Mouse (Mus musculus) splenic B cell, adult 2 months (primary cell): Measurements from ENCODE around the gene Dner.

Experiments used
- DNase-seq: peaks from one replicate; pipeline ENCODE4 v3.0.0-alpha.2; 2011; ENCODE audit warnings: low read depth, low spot score
- H3K27me3 ChIP-seq: 2 replicates; pipeline ENCODE4 v1.6.1; 2012; ENCODE audit warnings: mild to moderate bottlenecking, low read length, moderate library complexity, mixed read lengths; ENCODE audit not compliant: control insufficient read depth, poor library complexity, insufficient read depth, severe bottlenecking
- H3K36me3 ChIP-seq: 2 replicates; pipeline ENCODE4 v1.6.1; 2012; ENCODE audit warnings: mild to moderate bottlenecking, low read length, moderate library complexity, mixed read lengths; ENCODE audit not compliant: control insufficient read depth, poor library complexity, insufficient read depth, severe bottlenecking

Dner gene

DNA sequence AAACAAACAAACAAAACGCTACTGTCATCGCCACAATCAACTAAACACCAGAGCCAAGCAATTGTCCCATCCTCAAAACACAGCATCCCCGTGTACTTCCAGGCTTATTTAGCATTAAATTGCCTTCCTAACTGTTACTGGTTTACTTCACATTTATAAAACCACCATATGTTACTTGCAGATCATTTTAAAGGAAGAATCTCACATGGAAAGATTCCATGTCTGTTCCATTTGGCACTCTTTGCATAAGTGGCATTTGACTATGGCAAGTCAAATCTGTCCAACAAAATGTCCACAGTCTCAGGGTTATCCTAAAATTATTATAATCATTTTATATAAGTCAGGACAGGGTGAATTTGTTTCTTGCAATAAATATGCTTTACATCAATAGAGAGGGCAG is 299.2 kb downstream of the Dner start:
- no peaks in the 10 kb centered on the region for H3K27me3 ChIP-seq
- no peaks in the 10 kb centered on the region for H3K36me3 ChIP-seq
- no peak for DNase-seq

GRCm38 (mm10) chr1:84395928-84396327 is 300.1 kb downstream of the Dner start:
- H3K36me3 ChIP-seq: no peaks in the 10 kb centered on the region
- no peak for DNase-seq
- H3K27me3 ChIP-seq: no peaks in the 10 kb centered on the region

DNA sequence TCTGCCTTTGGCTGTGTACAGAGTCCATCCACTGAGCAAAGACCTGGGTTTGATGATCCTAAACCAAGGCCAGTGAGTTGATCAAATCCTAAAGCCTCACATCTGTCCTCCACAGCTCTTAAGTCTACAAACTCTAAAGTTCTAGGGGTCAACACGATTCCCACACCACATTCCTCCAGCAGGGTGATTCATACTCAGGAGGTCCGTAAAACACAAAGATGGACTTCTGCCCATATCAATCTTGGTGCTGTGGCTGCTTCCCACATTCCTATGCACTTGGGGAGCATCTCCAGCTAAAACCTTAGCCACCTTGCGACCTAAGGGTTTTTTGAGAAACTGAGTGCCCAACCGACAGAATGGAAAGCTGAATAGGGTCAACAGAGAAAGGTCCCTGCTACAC is 305.1 kb downstream of the Dner start:
- Histone ChIP-seq H3K27me3 (no peaks in the 10 kb centered on the region), H3K36me3 (no peaks in the 10 kb centered on the region)
- no peak for DNase-seq

DNA sequence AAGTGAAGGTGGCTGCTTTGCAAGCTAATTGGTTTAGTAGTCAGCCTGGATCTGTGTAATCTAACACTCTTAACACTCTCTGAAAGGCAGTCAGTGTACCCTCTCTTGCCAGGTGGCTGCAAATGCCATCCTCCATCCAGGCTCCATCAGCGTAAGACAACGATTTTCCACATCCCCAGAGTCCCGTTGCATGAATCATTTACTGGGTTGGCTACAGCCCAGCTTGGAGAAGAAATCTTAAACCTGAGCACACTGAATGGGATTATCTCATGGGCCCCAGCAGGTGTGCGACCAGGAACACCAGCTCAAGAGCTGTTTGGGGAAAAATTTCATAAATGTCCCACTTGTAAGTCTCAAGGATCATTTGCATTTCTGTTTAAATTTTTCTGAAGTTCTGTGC is 308.4 kb downstream of the Dner start:
- Histone ChIP-seq H3K27me3 (no peaks in the 10 kb centered on the region), H3K36me3 (no peaks in the 10 kb centered on the region)
- DNase-seq: no peak

GRCm38 (mm10) chr1:84386481-84387146 is 309.4 kb downstream of the Dner start:
- H3K27me3 ChIP-seq: no peaks in the 10 kb centered on the region
- DNase-seq: no peak
- no peaks in the 10 kb centered on the region for H3K36me3 ChIP-seq

- Histone ChIP-seq H3K36me3 (no peaks in the 10 kb centered on the region), H3K27me3 (no peaks in the 10 kb centered on the region)
- DNase-seq: no peak
Measured at GRCm38 (mm10) chr1:84382709-84383108, 313.3 kb downstream of the Dner start.

GRCm38 (mm10) chr1:84382064-84382463 is 314.0 kb downstream of the Dner start:
- Histone ChIP-seq H3K36me3 (no peaks in the 10 kb centered on the region), H3K27me3 (no peaks in the 10 kb centered on the region)
- DNase-seq: no peak

DNA sequence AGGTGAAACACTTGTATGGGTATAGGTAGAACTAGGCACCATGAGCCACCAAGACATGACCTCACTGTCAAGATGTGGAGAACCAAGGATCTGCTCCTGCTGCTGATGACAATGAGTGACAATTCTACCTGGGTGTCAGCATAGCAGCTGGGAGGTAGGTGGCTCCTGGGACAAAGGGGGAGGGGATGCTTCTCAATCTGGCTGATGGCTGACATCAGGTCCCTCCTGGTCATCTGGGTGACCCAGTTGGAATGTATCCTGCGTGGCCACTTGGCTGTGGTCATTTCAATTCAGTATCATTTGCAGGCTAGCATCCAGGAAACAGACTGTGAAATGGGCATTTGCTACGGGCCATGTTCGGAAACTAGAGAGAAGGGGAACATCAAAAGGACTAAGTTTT is 315.1 kb downstream of the Dner start:
- no peak for DNase-seq
- Histone ChIP-seq H3K36me3 (no peaks in the 10 kb centered on the region), H3K27me3 (no peaks in the 10 kb centered on the region)

GRCm38 (mm10) chr1:84367733-84368132 is 328.3 kb downstream of the Dner start:
- Histone ChIP-seq H3K36me3 (no peaks in the 10 kb centered on the region), H3K27me3 (no peaks in the 10 kb centered on the region)
- DNase-seq: no peak

DNA sequence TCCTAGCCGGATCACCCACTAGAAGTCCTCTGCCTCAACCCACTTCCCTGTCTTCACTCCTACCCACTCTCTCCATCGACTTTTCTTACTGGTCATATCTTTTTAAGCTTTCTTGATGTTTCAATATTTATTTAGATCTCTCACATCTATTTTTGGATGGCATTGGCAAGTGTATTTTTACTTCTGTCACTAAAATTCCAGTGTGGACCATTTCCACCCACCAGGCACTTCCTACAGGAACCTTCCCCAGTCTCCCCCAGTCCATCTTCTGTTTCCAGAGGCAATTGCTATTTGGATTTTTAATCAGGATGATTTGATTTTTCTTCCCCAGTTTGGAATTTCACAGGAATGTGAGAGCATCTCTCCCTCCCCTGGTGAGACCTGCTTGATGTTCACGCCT is 329.5 kb downstream of the Dner start:
- Histone ChIP-seq H3K27me3 (no peaks in the 10 kb centered on the region), H3K36me3 (no peaks in the 10 kb centered on the region)
- no peak for DNase-seq

- H3K36me3 ChIP-seq: no peaks in the 10 kb centered on the region
Measured at GRCm38 (mm10) chr1:84363967-84364366, 332.1 kb downstream of the Dner start, which contains the start of gene Pid1. Gene Pid1, minus strand, starts transcription at chr1:84364180.

DNA sequence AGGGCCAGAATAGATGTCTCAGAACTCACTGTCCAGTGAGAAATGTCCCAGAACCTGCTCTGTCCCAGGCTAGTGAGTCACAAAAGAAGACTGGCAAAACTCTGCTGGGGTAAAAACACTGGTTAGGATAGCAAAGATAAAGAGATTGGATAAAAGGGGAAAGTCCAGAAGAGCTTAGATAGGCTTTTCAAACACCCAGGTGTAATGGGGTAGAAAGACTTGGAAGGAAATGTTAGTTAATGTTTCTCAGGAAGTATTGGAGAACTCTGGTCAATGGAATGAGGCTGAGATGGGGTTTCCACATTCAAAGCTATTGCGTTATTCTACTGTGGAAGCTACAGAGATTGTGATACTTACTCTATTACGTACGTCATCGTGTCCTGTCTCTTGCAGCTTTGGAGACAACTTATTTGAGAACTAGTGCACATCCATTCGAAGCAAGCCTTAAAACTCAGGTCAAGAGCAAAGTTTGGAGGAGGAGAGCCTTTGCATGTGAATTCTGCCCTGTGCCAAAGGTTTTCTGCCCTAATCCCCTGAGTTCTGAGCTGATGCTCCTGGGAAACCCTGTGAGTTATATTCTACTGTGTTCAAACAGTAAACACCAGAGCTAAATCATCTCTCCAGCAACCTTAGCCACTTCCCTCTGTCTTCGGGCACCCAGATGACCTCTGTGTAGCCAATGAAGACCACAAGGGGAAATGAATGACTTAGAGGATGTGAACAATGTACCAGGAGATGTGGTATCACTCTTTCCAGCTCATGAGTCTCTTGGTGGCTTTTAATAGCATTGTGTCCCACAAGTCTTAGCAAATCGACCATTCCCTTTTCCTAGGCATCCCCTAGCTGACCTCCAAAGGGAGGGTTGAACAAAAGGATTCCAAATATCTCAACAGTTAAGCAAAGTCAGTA is 333.1 kb downstream of the Dner start:
- Histone ChIP-seq H3K36me3 (no peaks in the 10 kb centered on the region), H3K27me3 (no peaks in the 10 kb centered on the region)
- no peak for DNase-seq

More at GRCm38 (mm10) chr1:84363967-84364366, 332.1 kb downstream of the Dner start, which contains the start of gene Pid1:
- DNase-seq: no peak
- H3K27me3 ChIP-seq: no peaks in the 10 kb centered on the region

- H3K36me3 ChIP-seq: no peaks in the 10 kb centered on the region
- no peaks in the 10 kb centered on the region for H3K27me3 ChIP-seq
- DNase-seq: no peak
Measured at GRCm38 (mm10) chr1:84362209-84362608, 333.8 kb downstream of the Dner start.

DNA sequence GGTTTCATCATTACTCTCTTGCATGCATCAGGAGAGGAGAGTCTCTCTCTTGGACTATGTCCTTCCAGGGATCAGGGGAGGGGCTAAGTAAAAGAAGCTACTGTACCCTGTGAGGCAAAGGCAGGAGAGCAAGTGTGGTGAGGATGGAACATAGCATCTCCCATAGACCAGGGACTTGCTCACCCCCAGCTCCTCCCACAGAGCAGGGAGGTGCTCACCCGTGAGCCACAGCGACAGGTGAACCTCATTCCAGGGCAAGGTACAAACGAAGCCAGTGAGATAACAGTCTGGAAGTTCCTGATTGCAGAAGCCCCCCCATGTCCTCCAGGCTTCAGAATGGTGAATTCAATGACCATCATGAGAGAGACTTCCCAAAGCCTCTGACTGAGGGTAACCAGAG is 334.6 kb downstream of the Dner start:
- DNase-seq: no peak
- Histone ChIP-seq H3K36me3 (no peaks in the 10 kb centered on the region), H3K27me3 (no peaks in the 10 kb centered on the region)
